Mouse (Mus musculus): ENCODE data around the gene Ccdc34.

- no peak for TF ChIP-seq CTCF (IDR thresholded peaks at IDR 0.05; ENCODE audit: low read depth)
- no peak for TF ChIP-seq EP300 (IDR thresholded peaks at IDR 0.05; ENCODE audit: low read depth)
Measured at GRCm38 (mm10) chr2:110173818-110174247, 156.2 kb downstream of the Ccdc34 start.
